Comparison of ENCODE assay signal across 8 mouse cellular contexts in genomic region chr10:5194081-5194670, GRCm38 (mm10).
A peak's percentile ranks its signal among the peaks of the same experiment; 100 is the strongest.
DNase-seq lines count a peak whose midpoint lies in the region; ATAC-seq and TF ChIP-seq lines count a peak whose summit lies in the region.

No protein-coding gene starts in this region.

- DNase-seq in heart, embryonic 10.5 days (ENCODE audit: low spot score), result no peak
- no peak for DNase-seq in heart, adult 9 months (ENCODE audit: low spot score in 2 of 2)
- DNase-seq in ES-E14 (ENCODE audit: low read depth, low spot score), result no peak
- no peak for DNase-seq in forebrain, postnatal 0 days
- DNase-seq in liver, adult 2 months (ENCODE audit: extremely low read depth, low read depth, low spot score), result peak; percentile 91
- DNase-seq in gastrocnemius, postnatal 25 days, result no peak
- DNase-seq in gastrocnemius, postnatal 10 days, result no peak

- H3K4me2 ChIP-seq in forebrain, postnatal 0 days (ENCODE audit: low read depth), result peak overlapping the region; percentile 74
- H3K4me2 ChIP-seq in stomach, embryonic 14.5 days (replicated peaks; ENCODE audit: low read depth, low read length), result peak overlapping the region; percentile 36

- WGBS in heart, embryonic 10.5 days, result 1% methylated on average over 13 of the region's 13 CpGs
- WGBS in forebrain, postnatal 0 days, result under 1% methylated on average over 13 of the region's 13 CpGs
- 4% methylated on average over 13 of the region's 13 CpGs for WGBS in liver, adult 2 months
- WGBS in stomach, embryonic 14.5 days, result 9% methylated on average over 13 of the region's 13 CpGs

- peaks cover 15% of the 10 kb centered on the region for H3K36me3 ChIP-seq in heart, embryonic 10.5 days
- no peaks in the 10 kb centered on the region for H3K36me3 ChIP-seq in ES-E14 (ENCODE audit: control insufficient read depth, insufficient read depth, low read length, poor library complexity, severe bottlenecking)
- no peaks in the 10 kb centered on the region for H3K36me3 ChIP-seq in forebrain, postnatal 0 days (ENCODE audit: insufficient read depth)
- H3K36me3 ChIP-seq in liver, adult 2 months (ENCODE audit: control insufficient read depth, insufficient read depth, low read length), result peaks cover 3% of the 10 kb centered on the region; the same call in 1 of the 2 replicates
- peaks cover 5% of the 10 kb centered on the region; the same call in 1 of the 2 replicates for H3K36me3 ChIP-seq in stomach, embryonic 14.5 days (ENCODE audit: control insufficient read depth, insufficient read depth, low read length)

- H3K4me1 ChIP-seq in heart, embryonic 10.5 days, result peaks cover 8% of the 10 kb centered on the region; the same call in 1 of the 2 replicates
- peaks cover 0 to 3% of the 10 kb centered on the region in 2 experiments; a peak in 1 of 4 replicates for H3K4me1 ChIP-seq in ES-E14 (ENCODE audit: control insufficient read depth in 2 of 2, insufficient read depth in 2 of 2, low read length in 2 of 2, poor library complexity in 1 of 2)
- H3K4me1 ChIP-seq in forebrain, postnatal 0 days (ENCODE audit: insufficient read depth), result no peaks in the 10 kb centered on the region
- H3K4me1 ChIP-seq in liver, adult 2 months (ENCODE audit: control insufficient read depth, insufficient read depth, low read length), result peaks cover 8% of the 10 kb centered on the region
- H3K4me1 ChIP-seq in stomach, embryonic 14.5 days (ENCODE audit: control insufficient read depth, insufficient read depth, low read length), result no peaks in the 10 kb centered on the region

- TF ChIP-seq CTCF in forebrain, postnatal 0 days (IDR thresholded peaks at IDR 0.05; ENCODE audit: low read depth), result no peak
- no peak for TF ChIP-seq CTCF in liver, adult 2 months (IDR thresholded peaks at IDR 0.05; ENCODE audit: low read depth, low read length)

- peak overlapping the region; percentile 18 for H3K9ac ChIP-seq in ES-E14 (ENCODE audit: insufficient read depth, low read depth, low read length, poor library complexity, severe bottlenecking)
- peak overlapping the region; percentile 61 for H3K9ac ChIP-seq in forebrain, postnatal 0 days
- H3K9ac ChIP-seq in liver, adult 2 months (ENCODE audit: low read depth, low read length), result peak overlapping the region; percentile 60
- H3K9ac ChIP-seq in stomach, embryonic 14.5 days (replicated peaks; ENCODE audit: low read depth, low read length), result no peak overlapping the region

- H3K79me2 ChIP-seq in liver, adult 2 months (ENCODE audit: control insufficient read depth, insufficient read depth, low read length), result no peaks in the 10 kb centered on the region

- no peaks in the 10 kb centered on the region for H3K27me3 ChIP-seq in heart, embryonic 10.5 days (ENCODE audit: insufficient read depth, poor library complexity, severe bottlenecking)
- H3K27me3 ChIP-seq in forebrain, postnatal 0 days (ENCODE audit: insufficient read depth, low read length), result no peaks in the 10 kb centered on the region
- H3K27me3 ChIP-seq in liver, adult 2 months (ENCODE audit: control insufficient read depth, insufficient read depth, low read length), result no peaks in the 10 kb centered on the region
- no peaks in the 10 kb centered on the region for H3K27me3 ChIP-seq in stomach, embryonic 14.5 days (ENCODE audit: control insufficient read depth, insufficient read depth, low read length)

- ATAC-seq in forebrain, postnatal 0 days, result peak; percentile 67
- peak; percentile 75 for ATAC-seq in stomach, embryonic 14.5 days (ENCODE audit: insufficient number of reproducible peaks, insufficient read depth, low FRiP score, low read depth)

- TF ChIP-seq POLR2A in liver, adult 2 months (IDR thresholded peaks at IDR 0.05; ENCODE audit: extremely low read depth, insufficient read depth, low read length), result no peak

- peak overlapping the region; percentile 84 for H3K27ac ChIP-seq in heart, embryonic 10.5 days
- no peak overlapping the region for H3K27ac ChIP-seq in ES-E14 (ENCODE audit: insufficient read depth, low read depth, low read length, poor library complexity, severe bottlenecking)
- H3K27ac ChIP-seq in forebrain, postnatal 0 days (ENCODE audit: low read depth, low read length), result peak overlapping the region; percentile 72
- H3K27ac ChIP-seq in liver, adult 2 months (replicated peaks; ENCODE audit: insufficient read depth, low read depth, low read length), result peak overlapping the region; percentile 59
- H3K27ac ChIP-seq in stomach, embryonic 14.5 days (ENCODE audit: low read length), result no peak overlapping the region

- H3K4me3 ChIP-seq in heart, embryonic 10.5 days, result peak overlapping the region; percentile 63
- H3K4me3 ChIP-seq in ES-E14 (ENCODE audit: insufficient read depth in 1 of 2, low read depth in 1 of 2, low read length in 2 of 2, poor library complexity in 1 of 2, severe bottlenecking in 1 of 2), result peak overlapping the region; percentile 54 to 59
- peak overlapping the region; percentile 44 for H3K4me3 ChIP-seq in forebrain, postnatal 0 days (ENCODE audit: low read depth, low read length)
- H3K4me3 ChIP-seq in liver, adult 2 months (ENCODE audit: insufficient read depth, low read depth, low read length), result peak overlapping the region; percentile 44
- H3K4me3 ChIP-seq in stomach, embryonic 14.5 days (ENCODE audit: low read depth, low read length), result peak overlapping the region; percentile 28

- in situ Hi-C loops in ES-E14 (cut with MboI; ENCODE audit: low sequenced_read_pairs in 2 of 2, unreplicated experiment in 2 of 2), result no loop called here

- no peaks in the 10 kb centered on the region for H3K9me3 ChIP-seq in heart, embryonic 10.5 days
- no peaks in the 10 kb centered on the region for H3K9me3 ChIP-seq in ES-E14 (ENCODE audit: control insufficient read depth, insufficient read depth, low read depth, low read length)
- no peaks in the 10 kb centered on the region for H3K9me3 ChIP-seq in forebrain, postnatal 0 days (ENCODE audit: low read length)
- H3K9me3 ChIP-seq in stomach, embryonic 14.5 days (ENCODE audit: control insufficient read depth, low read depth, low read length), result no peaks in the 10 kb centered on the region

TF ChIP-seq in ES-E14, 5 proteins besides CTCF, POLR2A, EP300 and RAD21:
- no peak for TF ChIP-seq MAFK (IDR thresholded peaks at IDR 0.05; ENCODE audit: insufficient read depth, low read depth, low read length)
- no peak for TF ChIP-seq CHD2 (IDR thresholded peaks at IDR 0.05; ENCODE audit: low read depth, low read length)
- no peak for TF ChIP-seq HCFC1 (IDR thresholded peaks at IDR 0.05; ENCODE audit: borderline replicate concordance, insufficient read depth, low read length)
- TF ChIP-seq ZC3H11A (IDR thresholded peaks at IDR 0.05; ENCODE audit: borderline replicate concordance, low read depth, low read length), result no peak
- no peak for TF ChIP-seq ZNF384 (IDR thresholded peaks at IDR 0.05; ENCODE audit: low read depth, low read length)

Comparison
In these comparisons a context has a peak if more than half of its experiments do, and no peak if none do; other contexts are left out.
1. H3K27ac ChIP-seq: peak in heart, embryonic 10.5 days (single experiment), forebrain, postnatal 0 days (single experiment) and liver, adult 2 months (single experiment); none in ES-E14 (single experiment) and stomach, embryonic 14.5 days (single experiment).
2. Peak in every context shown above with its lines, with median percentiles within 50 percentile points of each other: H3K4me3 ChIP-seq.